Mouse (Mus musculus): ENCODE measurements at regions not wholly inside any gene's neighbourhood (a gene's known extent, or its start where the extent isn't known, plus 50 kb on each side); places are given as distances from the start of the nearest gene placed in this dataset.

DNA sequence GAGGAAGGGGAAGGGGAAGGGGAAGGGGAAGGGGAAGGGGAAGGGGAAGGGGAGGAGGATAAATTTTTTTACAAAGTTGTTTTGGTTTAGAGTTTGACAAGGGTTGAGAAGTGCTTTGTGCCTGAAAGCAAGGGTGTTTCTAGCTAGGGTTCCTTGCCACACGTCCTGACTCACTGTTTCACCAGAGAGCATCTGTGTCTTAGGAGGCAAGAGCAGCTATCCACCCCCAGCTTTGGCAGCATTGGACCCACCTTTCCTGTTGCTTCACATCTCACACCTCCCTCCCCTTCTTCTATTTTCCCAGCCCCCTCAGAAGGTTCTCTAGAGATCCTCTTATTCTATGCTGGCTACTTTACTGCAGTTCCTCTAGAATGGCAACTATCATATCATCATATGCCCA is 531.1 kb upstream of the 4930412O13Rik start:
- TF ChIP-seq CTCF (conservative IDR thresholded peaks at IDR 0.05 in 1 of 2, IDR thresholded peaks at IDR 0.05 in 1 of 2; ENCODE audit: low read depth in 2 of 2, low read length in 2 of 2) (no peak), SMC3 (IDR thresholded peaks at IDR 0.05; ENCODE audit: low read depth, low read length) (no peak), SIN3A (IDR thresholded peaks at IDR 0.05; ENCODE audit: low read length) (no peak), KAT2A (IDR thresholded peaks at IDR 0.05; ENCODE audit: insufficient replicate concordance, low read length) (no peak), POLR2A (IDR thresholded peaks at IDR 0.05; ENCODE audit: low read depth, low read length) (no peak), USF2 (conservative IDR thresholded peaks at IDR 0.05; ENCODE audit: low read depth, low read length) (no peak), JUND (conservative IDR thresholded peaks at IDR 0.05; ENCODE audit: low read depth, low read length) (no peak), USF1 (IDR thresholded peaks at IDR 0.05; ENCODE audit: low read depth, low read length) (no peak), UBTF (IDR thresholded peaks at IDR 0.05; ENCODE audit: low read depth, low read length) (no peak)
